Mouse (Mus musculus) cortical plate, adult 2 months (tissue): ENCODE results near the gene Cul4a. TPM values are rescaled to one million over a fixed set of nuclear protein-coding genes. Genes with fewer than 3 reads are reported as not detected.

Source experiments
- H3K27ac ChIP-seq: fragments of 200-500 bp; 2 replicates; pipeline ENCODE4 v1.5.1; 2012; ENCODE audit warnings: low read length, control low read depth, inconsistent platforms; ENCODE audit not compliant: insufficient read depth
- H3K4me1 ChIP-seq: fragments of 200-500 bp; 2 replicates; pipeline ENCODE4 v1.6.1; 2011; ENCODE audit warnings: low read length; ENCODE audit not compliant: control insufficient read depth, insufficient read depth
- H3K4me3 ChIP-seq: fragments of 200-500 bp; 2 replicates; pipeline ENCODE4 v1.5.1; 2011; ENCODE audit warnings: mild to moderate bottlenecking, low read length, control low read depth; ENCODE audit not compliant: insufficient read depth
- CTCF ChIP-seq: fragments of 200-500 bp; IDR thresholded peaks from 2 replicates; pipeline ENCODE4 v1.5.1; 2011; ENCODE audit warnings: mild to moderate bottlenecking, control low read depth, low read length; ENCODE audit not compliant: insufficient read depth; ENCODE audit errors: extremely low read depth
- POLR2A ChIP-seq: fragments of 200-500 bp; IDR thresholded peaks from 2 replicates; pipeline ENCODE4 v1.6.1; 2011; ENCODE audit warnings: mild to moderate bottlenecking, low read length, control low read depth; ENCODE audit not compliant: insufficient read depth; ENCODE audit errors: extremely low read depth
- polyA plus RNA-seq: library from polyadenylated mRNA; depleted of rRNA; stranded (reverse); fragments of >200 nt; gene quantifications from 2 replicates; pipeline ENCODE4 v1.2.3, GENCODE M21; 2012

Cul4a gene
- polyA plus RNA-seq, 1 experiment: 46.9 TPM

DNA sequence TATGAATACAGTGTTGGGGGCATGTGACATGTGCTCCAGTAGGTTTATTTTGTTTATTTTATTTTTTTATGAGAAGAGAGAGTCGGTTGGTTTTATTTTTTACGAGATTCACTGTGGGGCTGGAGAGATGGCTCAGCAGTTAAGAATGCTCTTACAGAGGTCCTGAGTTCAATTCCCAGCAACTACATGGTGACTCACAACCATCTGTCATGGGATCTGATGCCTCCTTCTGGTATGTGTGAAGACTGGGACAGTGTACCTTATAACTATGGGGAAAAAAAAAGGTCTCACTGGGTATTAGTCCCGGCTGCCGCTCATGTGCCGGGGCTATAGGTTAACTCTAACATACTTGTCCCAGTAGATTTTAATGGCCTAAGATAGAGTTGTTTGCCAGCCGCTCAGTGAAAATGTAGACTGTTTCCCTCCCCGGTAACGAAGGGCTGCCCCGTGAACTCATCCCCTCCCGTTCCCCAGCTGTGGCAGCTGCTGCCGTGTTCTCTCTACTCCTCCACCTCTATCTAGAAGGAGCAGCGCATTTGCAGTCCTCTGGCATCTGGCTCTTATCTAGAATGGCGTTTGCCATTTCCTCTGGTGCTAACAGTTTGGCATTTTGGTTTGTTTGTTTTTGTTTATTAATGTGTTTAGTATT, 2.7 kb downstream of the Cul4a start:
- no peak overlapping the region for H3K27ac ChIP-seq
- H3K4me3 ChIP-seq: no peak overlapping the region
- no peak for TF ChIP-seq CTCF
- no peak for TF ChIP-seq POLR2A
- peaks cover 9% of the 10 kb centered on the region for H3K4me1 ChIP-seq

DNA sequence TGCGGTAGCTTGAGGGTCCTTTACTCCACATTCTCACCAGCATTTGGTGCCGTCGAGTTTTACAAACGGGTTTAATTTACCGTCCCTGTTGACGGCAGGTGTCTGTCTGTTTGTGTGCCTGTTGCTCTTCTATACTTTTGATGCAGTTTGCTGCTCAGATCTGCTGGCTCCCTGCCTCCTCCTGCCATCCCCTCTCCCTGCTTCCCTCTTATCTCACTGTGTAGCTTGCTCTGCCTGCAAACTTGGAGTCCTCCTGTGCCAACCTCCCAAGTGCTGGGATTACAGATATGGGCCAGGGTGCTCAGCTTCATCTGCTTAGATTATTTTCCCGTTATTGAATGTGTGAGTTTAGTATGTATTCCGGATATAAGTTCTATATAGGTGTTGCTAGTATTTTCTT, 3.5 kb downstream of the Cul4a start:
- H3K4me3 ChIP-seq: no peak overlapping the region
- H3K4me1 ChIP-seq: peaks cover 7% of the 10 kb centered on the region
- H3K27ac ChIP-seq: no peak overlapping the region
- TF ChIP-seq POLR2A: no peak
- TF ChIP-seq CTCF: no peak

DNA sequence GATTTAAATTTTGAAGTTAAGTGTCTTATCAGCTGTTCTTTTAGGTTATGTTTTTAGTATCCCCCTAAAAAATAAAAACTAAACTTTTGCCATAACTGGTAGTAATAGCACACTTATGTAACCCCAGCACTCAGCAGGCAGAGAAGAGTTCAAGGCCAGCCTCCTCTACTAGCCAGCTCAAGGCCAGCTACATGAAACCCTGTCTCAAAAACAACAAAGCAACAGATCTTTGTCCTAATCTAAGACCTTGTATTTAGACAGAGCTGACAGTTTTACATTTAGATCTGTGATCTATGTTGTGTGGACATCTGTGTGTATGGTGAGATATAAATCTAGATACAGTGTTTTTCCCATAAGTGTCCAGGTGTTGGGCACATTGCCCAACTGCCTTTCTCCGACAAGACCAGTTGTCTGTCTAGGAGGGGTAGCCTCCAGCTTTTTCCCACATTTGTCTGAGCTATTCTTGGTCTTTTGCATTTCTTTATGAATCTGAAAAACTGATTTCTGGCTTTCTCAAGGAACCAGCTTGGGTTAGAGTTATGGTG, 4.1 kb downstream of the Cul4a start:
- Histone ChIP-seq H3K4me1 (peaks cover 7% of the 10 kb centered on the region), H3K27ac (no peak overlapping the region), H3K4me3 (no peak overlapping the region)
- no peak for TF ChIP-seq CTCF
- no peak for TF ChIP-seq POLR2A

DNA sequence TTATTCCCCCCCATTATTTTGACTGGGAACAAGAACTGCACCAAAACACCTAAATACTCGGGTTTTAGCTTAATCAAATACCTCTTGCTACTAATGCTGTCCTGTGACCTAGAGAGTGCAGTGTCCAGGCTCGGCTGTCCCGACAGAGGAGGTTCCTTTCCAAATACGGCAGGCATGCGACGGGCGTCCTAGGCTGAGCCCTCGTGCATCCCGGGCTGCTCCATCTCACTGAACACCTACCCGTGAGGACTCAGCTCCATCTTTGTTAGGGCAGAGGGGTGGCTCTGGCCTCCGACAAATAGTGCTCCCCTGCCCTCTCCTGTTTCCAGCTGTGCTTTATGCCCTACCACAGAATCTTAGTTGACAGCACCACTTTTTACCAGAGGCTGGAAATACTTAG, 6.5 kb downstream of the Cul4a start:
- Histone ChIP-seq H3K4me1 (peaks cover 4% of the 10 kb centered on the region), H3K27ac (no peak overlapping the region), H3K4me3 (no peak overlapping the region)
- no peak for TF ChIP-seq CTCF
- TF ChIP-seq POLR2A: no peak

DNA sequence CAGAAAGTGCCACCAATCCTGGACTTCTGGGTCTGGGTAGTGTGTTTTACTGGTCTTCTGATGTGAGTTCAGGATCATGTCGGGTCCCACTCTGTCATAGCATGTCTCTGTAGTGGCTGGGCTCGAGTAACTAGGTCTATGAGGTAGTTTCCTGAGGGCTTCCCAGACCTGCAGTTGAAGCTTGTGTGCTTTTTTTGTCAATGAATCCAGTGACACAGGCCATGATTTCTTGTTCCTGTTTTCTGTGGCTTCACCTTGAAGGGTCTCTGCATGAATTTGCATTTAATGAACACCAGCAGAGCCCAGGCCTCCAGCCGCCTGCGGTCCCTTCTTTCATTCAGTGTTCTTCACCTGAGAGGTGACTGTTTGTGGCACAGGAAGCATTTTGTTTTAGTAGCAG, 7.8 kb downstream of the Cul4a start:
- TF ChIP-seq CTCF (no peak), POLR2A (no peak)
- Histone ChIP-seq H3K4me3 (no peak overlapping the region), H3K27ac (no peak overlapping the region), H3K4me1 (peaks cover 4% of the 10 kb centered on the region; the same call in 1 of the 2 replicates)

DNA sequence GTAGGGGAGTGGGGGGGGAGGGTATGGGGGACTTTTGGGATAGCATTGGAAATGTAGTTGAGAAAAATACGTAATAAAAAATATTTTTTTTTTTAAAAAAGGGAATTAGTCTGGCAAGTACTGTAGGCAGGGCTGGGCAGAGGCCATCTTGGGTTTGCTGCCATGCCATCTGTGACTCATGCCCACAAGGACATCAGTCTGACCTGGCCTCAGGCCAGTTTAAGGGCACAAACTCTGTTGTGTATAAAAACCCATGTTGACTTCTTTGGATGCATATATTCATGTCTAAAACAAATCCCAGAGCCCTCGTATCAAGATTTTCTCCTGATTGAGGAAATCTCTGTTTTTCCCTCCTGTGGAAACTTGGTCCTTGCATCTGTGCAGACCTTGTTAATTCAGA, 11.7 kb downstream of the Cul4a start:
- TF ChIP-seq POLR2A (no peak), CTCF (no peak)
- Histone ChIP-seq H3K27ac (no peak overlapping the region), H3K4me1 (no peaks in the 10 kb centered on the region), H3K4me3 (no peak overlapping the region)

DNA sequence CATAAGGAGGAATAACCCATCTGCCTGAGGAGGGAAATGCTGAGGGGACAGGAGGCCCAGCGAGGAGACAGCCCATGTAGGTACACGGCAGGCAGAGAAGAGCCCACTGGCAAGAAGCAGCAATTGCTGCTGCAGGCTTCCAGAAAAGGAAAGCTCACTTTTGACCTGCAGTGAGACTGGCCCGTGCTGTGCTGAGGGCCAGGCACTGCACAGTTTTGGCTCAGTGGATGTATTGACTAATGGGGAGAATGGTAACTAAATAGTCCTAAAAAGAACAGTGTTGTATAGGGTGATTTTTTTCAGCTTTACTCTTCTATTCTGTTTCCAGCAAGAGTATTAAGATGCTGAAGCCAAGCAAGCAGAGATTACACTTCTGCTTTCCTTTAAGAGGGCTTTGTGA, 13.1 kb downstream of the Cul4a start:
- Histone ChIP-seq H3K27ac (no peak overlapping the region), H3K4me1 (no peaks in the 10 kb centered on the region), H3K4me3 (no peak overlapping the region)
- no peak for TF ChIP-seq POLR2A
- no peak for TF ChIP-seq CTCF

DNA sequence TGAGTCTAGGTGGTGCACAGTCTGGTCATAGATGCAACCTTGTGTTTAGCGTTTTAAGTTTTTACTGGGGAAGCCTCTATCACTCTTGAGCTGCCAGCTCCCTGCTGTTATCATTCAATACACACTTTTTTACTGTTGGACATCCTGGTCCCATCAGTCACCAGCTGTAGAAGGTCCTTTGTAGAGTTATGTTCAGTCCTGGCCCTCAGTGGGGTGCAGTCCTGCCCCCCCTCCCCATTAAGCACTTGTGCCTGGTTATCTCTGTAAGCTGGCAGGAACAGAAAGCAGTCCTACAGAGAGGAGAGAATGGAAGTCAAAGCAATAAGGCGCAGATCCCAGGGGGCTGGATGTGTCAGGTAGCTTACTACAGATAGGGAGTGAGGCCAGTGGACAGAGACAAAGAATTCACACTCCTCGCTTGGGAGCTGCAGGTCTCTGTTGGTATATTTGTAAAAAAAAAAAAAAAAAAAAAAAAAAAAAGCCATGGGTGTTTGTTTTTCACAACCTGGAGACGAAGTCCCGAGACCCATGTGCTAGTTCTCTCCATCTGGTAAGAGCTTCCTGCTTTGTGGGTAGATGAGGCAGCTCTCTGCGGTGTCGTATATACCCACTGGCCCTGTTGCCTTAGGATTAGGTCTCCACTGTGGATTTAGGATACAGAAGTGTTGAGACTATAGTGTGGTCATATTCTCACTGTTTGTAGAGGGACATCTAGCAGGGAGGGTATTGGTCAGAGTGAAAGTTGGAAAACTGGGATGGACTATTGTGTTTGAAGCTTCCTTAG, 15.7 kb downstream of the Cul4a start:
- no peak overlapping the region for H3K4me3 ChIP-seq
- H3K4me1 ChIP-seq: 0 out of 2 replicates have a peak, but pooled peaks cover 1% of the 10 kb centered on the region
- TF ChIP-seq CTCF: no peak
- TF ChIP-seq POLR2A: no peak
- H3K27ac ChIP-seq: no peak overlapping the region

DNA sequence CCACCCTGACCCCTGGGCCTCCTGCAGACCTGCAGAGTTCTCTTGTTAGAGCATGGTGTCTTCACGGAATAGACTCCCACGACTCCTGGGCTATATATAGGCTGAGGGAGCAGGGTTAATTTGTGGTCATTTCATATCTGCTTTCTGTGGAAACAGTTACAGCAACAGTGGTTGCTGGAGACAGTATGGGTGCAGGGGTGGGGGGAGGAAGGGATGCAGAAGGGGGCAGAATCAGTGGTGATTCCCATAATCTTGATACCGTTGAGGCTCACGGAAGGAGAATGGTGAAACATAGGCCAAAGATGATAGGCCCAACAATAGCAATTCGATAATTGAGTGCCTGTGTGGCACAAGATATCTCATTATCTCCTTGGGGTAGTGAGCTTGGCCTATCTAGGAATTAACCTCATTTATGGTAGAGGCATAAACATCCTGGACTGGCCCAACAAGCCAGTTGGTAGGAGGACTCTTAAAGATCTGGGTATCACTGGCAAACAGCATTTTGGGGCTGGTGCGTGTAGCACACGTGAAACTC, 17.5 kb downstream of the Cul4a start:
- Histone ChIP-seq H3K27ac (no peak overlapping the region), H3K4me3 (no peak overlapping the region), H3K4me1 (0 out of 2 replicates have a peak, but pooled peaks cover 1% of the 10 kb centered on the region)
- TF ChIP-seq POLR2A: no peak
- TF ChIP-seq CTCF: no peak
